Mouse (Mus musculus): ENCODE measurements around the gene Gpr183. TPM values are rescaled to one million over a fixed set of nuclear protein-coding genes. Genes with fewer than 3 reads are reported as not detected.

Gpr183 gene
- 10.1 and 10.3 TPM in 2 replicates for polyA plus RNA-seq (2012; rRNA removed)

DNA sequence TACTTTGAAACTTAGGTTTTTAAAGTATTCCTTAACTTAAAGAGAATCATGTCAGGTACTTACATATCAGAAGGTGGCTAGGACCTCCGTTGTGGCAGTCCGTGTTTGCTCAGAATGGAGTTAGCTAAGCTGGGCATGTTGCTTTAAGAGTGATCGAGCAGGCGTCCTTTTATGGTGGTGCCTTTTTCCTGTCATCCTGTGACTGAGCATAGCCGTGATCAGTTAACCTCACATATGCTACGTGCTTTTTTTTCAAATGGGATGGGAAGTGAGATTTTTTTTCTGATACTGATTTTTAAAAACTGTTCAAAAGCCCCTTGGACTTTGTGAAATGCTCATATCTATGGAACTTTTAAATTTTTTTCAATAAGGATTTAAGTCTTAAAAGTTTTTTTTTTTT is at the start of gene Gpr183:
TSS of gene Gpr183 (minus strand) at position 206 of the 400 bp plus-strand sequence.
- peak within 1 kb of the TSS; percentile 31; the same call in 1 of the 2 replicates for H3K4me3 ChIP-seq (ENCODE audit: control insufficient read depth, insufficient read depth, low read length)
- 4% methylated on average over 6 of the region's 6 CpGs for WGBS
- peak within 1 kb of the TSS; percentile 75 for H3K27ac ChIP-seq (ENCODE audit: control insufficient read depth, insufficient read depth, low read length)
- no peaks in the 10 kb centered on the region for H3K27me3 ChIP-seq (ENCODE audit: control insufficient read depth, insufficient read depth, low read length)
- TF ChIP-seq POLR2A (IDR thresholded peaks at IDR 0.05; ENCODE audit: control insufficient read depth, extremely low read depth, insufficient read depth, low read length, poor library complexity) = no peak
- no peak for TF ChIP-seq CTCF (IDR thresholded peaks at IDR 0.05; ENCODE audit: borderline replicate concordance, control insufficient read depth, extremely low read depth, insufficient read depth, low read length, poor library complexity)
- peak; percentile 31 for DNase-seq
- H3K4me1 ChIP-seq (replicated peaks; ENCODE audit: control insufficient read depth, insufficient read depth, low read length) = peaks cover 35% of the 10 kb centered on the region
- no peaks in the 10 kb centered on the region for H3K36me3 ChIP-seq (ENCODE audit: control insufficient read depth, insufficient read depth, low read length)

DNA sequence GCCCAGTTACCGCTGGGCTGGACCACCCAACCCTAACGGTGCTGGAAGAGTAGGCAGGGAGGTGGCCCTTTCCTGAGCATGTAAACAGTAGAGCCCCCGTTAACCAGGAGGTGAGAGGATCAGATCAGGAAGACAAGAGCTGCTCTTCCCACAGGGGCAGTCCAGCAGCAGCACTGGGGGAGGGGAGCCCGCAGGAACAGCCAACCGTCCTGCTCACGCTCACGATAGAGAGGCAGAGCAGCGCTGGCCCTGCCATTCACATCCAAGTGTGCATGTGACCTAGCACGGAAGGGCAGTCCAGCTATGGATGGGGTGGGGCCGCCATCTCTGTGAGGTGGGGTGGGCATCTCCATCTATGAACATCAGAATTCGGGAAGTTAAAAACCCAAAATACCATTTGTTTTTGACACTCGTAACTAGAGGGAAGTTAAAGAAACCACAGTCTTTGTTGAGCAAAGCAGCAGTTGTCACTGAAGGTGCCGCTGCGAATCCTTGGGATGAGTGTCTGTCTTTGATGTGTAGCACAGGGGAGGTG is 48.5 kb upstream of the Gpr183 start:
- DNase-seq = peak; percentile 52
- Histone ChIP-seq H3K27me3 (ENCODE audit: control insufficient read depth, insufficient read depth, low read length) (no peaks in the 10 kb centered on the region), H3K36me3 (ENCODE audit: control insufficient read depth, insufficient read depth, low read length) (no peaks in the 10 kb centered on the region), H3K27ac (ENCODE audit: control insufficient read depth, insufficient read depth, low read length) (peak overlapping the region; percentile 74), H3K4me1 (replicated peaks; ENCODE audit: control insufficient read depth, insufficient read depth, low read length) (peaks cover 60% of the 10 kb centered on the region), H3K4me3 (ENCODE audit: control insufficient read depth, insufficient read depth, low read length) (0 out of 2 replicates have a peak overlapping the region, but pooled peaks have one; percentile 4)
- TF ChIP-seq CTCF (IDR thresholded peaks at IDR 0.05; ENCODE audit: borderline replicate concordance, control insufficient read depth, extremely low read depth, insufficient read depth, low read length, poor library complexity) (no peak), POLR2A (IDR thresholded peaks at IDR 0.05; ENCODE audit: control insufficient read depth, extremely low read depth, insufficient read depth, low read length, poor library complexity) (no peak)
- WGBS = 10% methylated on average over 14 of the region's 14 CpGs

DNA sequence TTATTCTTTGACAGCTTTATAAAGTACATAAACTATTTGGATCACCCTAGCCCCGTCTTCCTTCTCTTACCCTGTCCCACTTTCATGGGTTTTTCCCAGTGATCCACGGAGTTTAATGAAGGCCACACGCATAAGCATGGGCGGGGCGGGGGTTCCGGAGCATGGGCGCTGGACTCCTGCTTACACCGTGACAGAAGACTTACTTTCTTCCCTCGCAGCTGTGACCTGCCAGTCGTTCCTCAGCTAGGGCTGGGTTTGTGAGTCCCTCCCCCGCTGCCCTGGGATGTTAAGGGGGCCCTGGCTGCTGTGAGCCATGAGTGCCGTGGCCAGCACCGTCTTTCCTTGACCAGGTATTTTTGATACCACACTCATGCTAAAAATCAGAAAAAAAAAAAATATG is 47.8 kb upstream of the Gpr183 start:
- no peaks in the 10 kb centered on the region for H3K27me3 ChIP-seq (ENCODE audit: control insufficient read depth, insufficient read depth, low read length)
- no peaks in the 10 kb centered on the region for H3K36me3 ChIP-seq (ENCODE audit: control insufficient read depth, insufficient read depth, low read length)
- H3K4me3 ChIP-seq (ENCODE audit: control insufficient read depth, insufficient read depth, low read length) = no peak overlapping the region
- H3K4me1 ChIP-seq (replicated peaks; ENCODE audit: control insufficient read depth, insufficient read depth, low read length) = peaks cover 57% of the 10 kb centered on the region
- peak; percentile 38 for DNase-seq
- TF ChIP-seq CTCF (IDR thresholded peaks at IDR 0.05; ENCODE audit: borderline replicate concordance, control insufficient read depth, extremely low read depth, insufficient read depth, low read length, poor library complexity) (no peak), POLR2A (IDR thresholded peaks at IDR 0.05; ENCODE audit: control insufficient read depth, extremely low read depth, insufficient read depth, low read length, poor library complexity) (no peak)
- H3K27ac ChIP-seq (ENCODE audit: control insufficient read depth, insufficient read depth, low read length) = peak overlapping the region; percentile 74
- WGBS = 57% methylated on average over 13 of the region's 13 CpGs

DNA sequence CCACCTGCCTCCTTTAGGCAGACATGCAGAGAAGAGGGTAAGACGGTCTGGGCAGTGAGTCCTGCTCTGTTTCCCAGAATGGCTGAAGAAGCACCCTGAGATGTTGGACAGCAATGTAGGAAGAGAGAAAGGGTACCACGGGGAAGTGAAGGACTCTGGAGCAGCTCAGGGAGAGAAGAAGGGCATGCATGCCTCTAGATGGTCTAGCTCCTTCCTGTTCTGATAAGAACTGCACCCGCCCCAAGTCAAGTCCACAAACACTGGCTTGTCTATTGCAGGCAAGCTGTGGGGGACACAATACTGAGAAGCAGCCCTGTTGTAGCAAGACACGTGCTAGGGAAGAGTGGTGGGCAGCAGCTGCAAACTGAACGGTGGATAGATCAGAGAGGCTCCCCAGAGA is 47.2 kb upstream of the Gpr183 start:
- H3K4me3 ChIP-seq (ENCODE audit: control insufficient read depth, insufficient read depth, low read length) = no peak overlapping the region
- peak; percentile 21 for DNase-seq
- 30% methylated on average over 5 of the region's 5 CpGs for WGBS
- peaks cover 54% of the 10 kb centered on the region for H3K4me1 ChIP-seq (replicated peaks; ENCODE audit: control insufficient read depth, insufficient read depth, low read length)
- H3K27ac ChIP-seq (ENCODE audit: control insufficient read depth, insufficient read depth, low read length) = peak overlapping the region; percentile 83
- H3K27me3 ChIP-seq (ENCODE audit: control insufficient read depth, insufficient read depth, low read length) = no peaks in the 10 kb centered on the region
- no peak for TF ChIP-seq CTCF (IDR thresholded peaks at IDR 0.05; ENCODE audit: borderline replicate concordance, control insufficient read depth, extremely low read depth, insufficient read depth, low read length, poor library complexity)
- TF ChIP-seq POLR2A (IDR thresholded peaks at IDR 0.05; ENCODE audit: control insufficient read depth, extremely low read depth, insufficient read depth, low read length, poor library complexity) = no peak
- no peaks in the 10 kb centered on the region for H3K36me3 ChIP-seq (ENCODE audit: control insufficient read depth, insufficient read depth, low read length)

DNA sequence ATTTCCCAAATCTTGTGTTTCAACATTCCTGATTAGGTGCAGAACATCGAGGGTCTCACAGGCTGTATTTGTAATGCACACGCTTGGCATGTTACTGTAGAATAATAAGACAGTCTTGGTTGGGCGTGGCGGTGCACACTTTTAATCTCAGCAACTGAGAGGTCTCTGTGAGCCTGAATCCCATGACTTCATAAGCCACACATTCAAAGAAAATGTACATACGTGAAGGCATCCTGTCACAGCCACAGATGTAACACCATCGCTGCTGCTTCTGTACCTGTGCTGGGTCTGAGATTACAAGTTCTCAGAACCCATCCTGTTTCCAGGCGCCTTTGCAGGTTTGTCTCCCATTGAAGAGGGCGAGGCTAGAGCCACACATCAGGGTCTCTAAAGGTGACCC is 46.8 kb upstream of the Gpr183 start:
- Histone ChIP-seq H3K27me3 (ENCODE audit: control insufficient read depth, insufficient read depth, low read length) (no peaks in the 10 kb centered on the region), H3K27ac (ENCODE audit: control insufficient read depth, insufficient read depth, low read length) (peak overlapping the region; percentile 83), H3K36me3 (ENCODE audit: control insufficient read depth, insufficient read depth, low read length) (no peaks in the 10 kb centered on the region), H3K4me3 (ENCODE audit: control insufficient read depth, insufficient read depth, low read length) (no peak overlapping the region), H3K4me1 (replicated peaks; ENCODE audit: control insufficient read depth, insufficient read depth, low read length) (peaks cover 54% of the 10 kb centered on the region)
- 78% methylated on average over 8 of the region's 8 CpGs for WGBS
- DNase-seq = no peak
- no peak for TF ChIP-seq CTCF (IDR thresholded peaks at IDR 0.05; ENCODE audit: borderline replicate concordance, control insufficient read depth, extremely low read depth, insufficient read depth, low read length, poor library complexity)
- TF ChIP-seq POLR2A (IDR thresholded peaks at IDR 0.05; ENCODE audit: control insufficient read depth, extremely low read depth, insufficient read depth, low read length, poor library complexity) = no peak

DNA sequence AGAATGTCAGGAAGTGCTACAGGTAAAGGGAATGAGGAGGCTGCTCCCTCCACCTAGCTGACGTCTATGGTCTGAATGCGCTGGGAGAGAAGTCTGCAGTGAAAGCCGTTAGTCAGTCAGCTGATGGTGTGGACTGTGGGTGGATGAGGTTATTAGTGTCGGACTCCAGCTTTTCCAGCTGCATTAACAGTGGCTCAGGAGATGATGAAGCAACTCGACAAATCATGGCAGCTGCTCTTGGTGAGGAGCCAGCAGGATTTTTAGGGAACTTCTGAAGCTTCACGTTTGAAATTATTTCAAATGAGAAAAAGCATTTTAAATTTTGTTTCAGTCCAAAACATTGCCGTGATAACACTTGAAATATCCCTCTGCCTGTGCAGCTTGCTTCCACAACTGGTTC is 45.3 kb upstream of the Gpr183 start:
- Histone ChIP-seq H3K27me3 (ENCODE audit: control insufficient read depth, insufficient read depth, low read length) (no peaks in the 10 kb centered on the region), H3K4me3 (ENCODE audit: control insufficient read depth, insufficient read depth, low read length) (no peak overlapping the region), H3K4me1 (replicated peaks; ENCODE audit: control insufficient read depth, insufficient read depth, low read length) (peaks cover 49% of the 10 kb centered on the region), H3K36me3 (ENCODE audit: control insufficient read depth, insufficient read depth, low read length) (no peaks in the 10 kb centered on the region), H3K27ac (ENCODE audit: control insufficient read depth, insufficient read depth, low read length) (peak overlapping the region; percentile 42; the same call in 1 of the 2 replicates)
- 92% methylated on average over 7 of the region's 7 CpGs for WGBS
- DNase-seq = no peak
- TF ChIP-seq CTCF (IDR thresholded peaks at IDR 0.05; ENCODE audit: borderline replicate concordance, control insufficient read depth, extremely low read depth, insufficient read depth, low read length, poor library complexity) = no peak
- no peak for TF ChIP-seq POLR2A (IDR thresholded peaks at IDR 0.05; ENCODE audit: control insufficient read depth, extremely low read depth, insufficient read depth, low read length, poor library complexity)

Data from thymus, adult 2 months (tissue).